Mouse (Mus musculus): ENCODE data around the gene Top3a.

The Top3a gene

GRCm38 (mm10) chr11:60711218-60711617, 65.9 kb downstream of the Top3a start:
- DNase-seq (ENCODE audit: low spot score) = no peak

DNA sequence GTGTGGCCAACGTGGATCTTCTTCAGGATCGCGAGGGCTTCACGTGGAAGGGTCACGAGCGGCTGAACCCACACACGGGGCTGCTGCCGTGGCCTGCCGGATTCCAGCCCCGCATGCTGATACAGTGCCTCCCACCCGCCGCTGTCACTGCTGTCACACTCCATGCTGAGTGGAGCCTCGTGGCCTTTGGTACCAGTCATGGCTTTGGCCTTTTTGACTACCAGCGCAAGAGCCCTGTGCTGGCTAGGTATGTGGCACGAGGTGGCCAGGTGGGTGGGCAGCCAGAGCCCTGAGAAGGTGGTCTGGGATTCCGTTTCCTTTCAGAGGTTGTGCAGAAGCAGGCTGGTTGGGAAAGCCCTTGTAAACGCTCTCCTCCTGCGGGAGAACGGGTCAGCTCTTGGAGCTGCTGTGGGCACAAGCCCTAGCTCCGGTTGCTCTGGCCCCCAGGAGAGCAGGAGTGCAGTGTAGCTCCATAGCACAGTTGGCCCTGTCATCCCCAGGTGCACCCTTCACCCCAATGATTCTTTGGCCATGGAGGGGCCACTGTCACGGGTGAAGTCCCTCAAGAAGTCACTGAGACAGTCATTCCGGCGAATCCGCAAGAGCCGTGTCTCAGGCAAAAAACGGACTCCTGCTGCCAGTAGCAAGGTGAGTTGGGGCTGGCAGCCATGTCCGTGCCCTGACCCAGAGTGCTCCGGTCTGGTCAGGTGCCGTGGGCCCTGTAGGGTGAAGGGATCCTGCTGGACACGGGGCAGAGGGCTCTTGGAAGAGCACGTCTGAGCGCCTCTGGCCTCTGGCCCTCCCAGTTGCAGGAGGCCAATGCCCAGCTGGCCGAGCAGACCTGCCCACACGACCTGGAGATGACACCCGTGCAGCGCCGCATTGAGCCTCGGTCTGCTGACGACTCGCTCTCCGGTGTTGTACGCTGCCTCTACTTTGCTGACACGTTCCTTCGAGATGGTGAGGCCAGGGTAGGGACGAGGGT, 67.4 kb downstream of the Top3a start:
- DNase-seq (ENCODE audit: low spot score) = no peak

DNA sequence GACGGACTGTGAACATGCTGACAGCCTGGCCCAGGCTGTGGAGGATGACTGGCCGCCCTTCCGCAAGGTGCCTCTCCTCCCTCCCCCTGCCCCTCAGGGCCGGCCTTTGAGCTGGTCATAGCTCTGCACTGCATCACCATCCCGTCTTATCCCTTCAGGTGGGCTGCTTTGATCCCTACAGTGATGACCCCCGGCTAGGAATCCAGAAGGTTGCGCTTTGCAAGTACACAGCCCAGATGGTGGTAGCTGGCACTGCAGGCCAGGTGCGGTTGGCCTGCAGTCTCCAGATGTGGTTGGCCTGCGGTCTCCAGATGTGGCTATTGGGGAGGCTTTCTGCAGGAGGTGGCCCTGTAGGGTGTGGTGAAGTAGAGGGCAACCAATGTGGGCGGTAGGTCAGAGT, 68.5 kb downstream of the Top3a start:
- DNase-seq (ENCODE audit: low spot score) = no peak

- DNase-seq (ENCODE audit: low spot score) = no peak
Measured at GRCm38 (mm10) chr11:60707672-60708071, 69.5 kb downstream of the Top3a start.

- no peak for DNase-seq (ENCODE audit: low spot score)
Measured at GRCm38 (mm10) chr11:60706696-60707480, 70.3 kb downstream of the Top3a start.

DNA sequence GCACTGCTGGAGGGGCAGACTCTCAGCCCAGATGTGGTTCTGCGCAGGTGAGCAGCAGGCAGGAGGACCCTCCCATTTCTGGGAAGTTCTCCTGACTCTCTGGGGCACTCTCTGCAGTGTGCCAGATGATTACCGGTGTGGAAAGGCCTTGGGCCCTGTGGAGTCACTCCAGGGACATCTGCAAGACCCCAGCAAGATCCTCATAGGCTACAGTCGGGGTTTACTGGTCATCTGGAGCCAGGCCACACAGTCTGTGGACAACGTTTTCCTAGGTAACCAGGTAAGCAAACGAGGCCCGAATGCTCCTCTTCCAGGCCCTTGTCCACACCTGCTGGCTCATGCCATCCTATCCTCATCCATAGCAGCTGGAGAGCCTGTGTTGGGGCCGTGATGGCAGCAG, 71.1 kb downstream of the Top3a start:
- no peak for DNase-seq (ENCODE audit: low spot score)

GRCm38 (mm10) chr11:60705255-60705654, 71.9 kb downstream of the Top3a start:
- DNase-seq (ENCODE audit: low spot score) = no peak

GRCm38 (mm10) chr11:60704023-60704880, 72.9 kb downstream of the Top3a start:
- DNase-seq (ENCODE audit: low spot score) = no peak

DNA sequence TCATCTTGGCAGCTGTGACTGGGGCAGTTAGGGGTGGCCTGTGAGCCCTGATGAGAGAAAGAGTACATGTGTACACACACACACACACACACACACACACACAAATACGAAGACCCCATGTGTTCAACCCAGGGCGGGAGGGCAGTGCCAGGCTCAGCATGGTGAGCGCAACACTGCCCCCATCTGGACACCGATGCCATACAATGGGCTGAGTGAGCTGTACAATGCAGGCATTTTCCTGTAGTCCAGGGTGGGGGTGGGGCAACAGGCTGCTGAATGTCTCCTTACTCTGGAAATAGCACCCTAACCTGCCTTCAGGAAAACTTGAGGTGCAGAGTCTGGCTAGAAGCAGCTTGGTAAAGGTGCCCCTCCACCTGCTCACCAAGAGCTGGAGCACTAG, 74.0 kb downstream of the Top3a start:
- no peak for DNase-seq (ENCODE audit: low spot score)

DNA sequence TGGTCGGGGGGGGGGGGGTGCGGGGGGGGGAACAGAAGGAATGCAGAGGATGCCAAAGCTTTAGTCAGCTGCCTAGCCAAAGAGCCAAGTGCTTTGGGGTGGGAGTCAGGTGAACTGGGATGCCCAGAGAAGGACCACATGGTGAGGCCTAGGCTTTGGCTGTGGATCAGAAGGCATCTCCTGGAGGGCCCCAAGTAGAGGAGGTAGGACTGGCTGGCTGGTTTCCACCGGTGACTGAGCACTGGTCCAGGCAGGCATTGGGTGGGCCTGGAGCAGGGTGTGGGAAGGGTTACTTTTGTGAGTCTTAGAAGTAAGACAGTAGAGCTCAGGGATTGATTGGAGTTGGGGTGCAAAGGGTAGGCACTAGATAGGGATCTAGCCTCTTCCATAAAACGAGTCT, 75.6 kb downstream of the Top3a start:
- no peak for DNase-seq (ENCODE audit: low spot score)

DNA sequence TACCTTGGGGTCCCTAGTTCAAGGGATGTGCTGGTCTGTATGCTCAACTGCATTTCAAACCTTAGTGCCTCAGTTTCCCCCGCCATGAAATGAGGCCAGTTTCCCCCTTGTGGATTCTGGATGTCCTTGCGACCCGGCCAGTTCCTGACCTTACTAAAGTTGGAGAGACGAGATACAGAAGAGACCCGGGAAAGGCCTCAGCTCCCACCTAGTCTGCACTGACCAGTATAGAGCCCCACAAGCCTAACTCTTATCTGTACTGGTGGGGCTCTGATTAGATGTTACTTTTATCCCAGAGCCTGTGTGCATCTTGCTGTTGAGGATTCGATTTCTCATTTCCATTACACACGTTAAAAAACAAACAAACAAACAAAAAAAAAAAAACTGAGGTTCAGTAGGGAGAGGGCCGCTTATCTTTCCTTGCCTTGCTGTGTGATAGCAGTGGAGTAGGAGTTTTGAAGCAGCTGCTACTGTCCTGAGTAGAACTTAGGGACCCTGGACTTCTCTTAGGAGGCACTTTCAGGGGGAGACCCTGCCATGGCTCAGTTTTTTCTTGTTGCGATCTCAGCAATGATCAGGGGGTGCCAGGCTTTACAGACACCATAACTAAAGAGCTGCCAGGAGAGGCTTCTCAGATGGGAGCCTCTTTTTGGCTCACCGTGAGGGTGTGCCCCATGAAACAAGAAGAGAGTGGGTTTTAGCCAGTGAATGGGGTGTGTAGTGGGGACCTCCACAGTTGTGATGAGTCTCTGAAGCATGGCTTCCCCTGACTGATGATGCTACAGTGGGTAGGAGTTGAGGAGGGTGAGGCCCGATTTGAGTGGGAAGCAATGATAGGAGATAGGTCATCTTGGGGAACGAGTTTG, 76.6 kb downstream of the Top3a start:
- no peak for DNase-seq (ENCODE audit: low spot score)

DNA sequence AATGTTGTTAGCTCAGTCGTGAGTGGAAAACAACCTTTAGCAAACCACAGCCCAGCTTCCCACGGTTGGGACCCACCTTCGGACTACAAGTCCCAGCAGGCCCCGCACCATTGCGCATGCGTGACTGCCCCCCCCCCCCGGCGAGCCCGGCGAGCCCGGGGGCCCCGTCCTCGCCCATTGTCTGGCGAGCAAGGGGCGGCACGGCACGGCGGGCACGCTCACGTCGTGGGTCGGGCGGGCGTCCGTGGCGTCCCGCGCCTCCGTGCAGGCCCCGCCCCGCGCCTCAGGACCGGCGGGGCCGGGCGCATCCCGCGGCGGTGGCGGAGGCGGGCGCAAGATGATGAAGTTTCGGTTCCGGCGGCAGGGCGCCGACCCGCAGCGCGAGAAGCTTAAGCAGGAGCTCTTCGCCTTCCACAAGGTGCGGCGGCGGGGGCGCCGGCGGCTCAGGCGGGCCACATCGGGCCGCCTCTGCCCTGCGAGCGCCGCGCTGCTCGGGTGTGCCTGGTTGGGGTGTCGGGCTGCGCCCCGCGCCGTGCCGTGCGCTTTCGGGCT, 77.6 kb downstream of the Top3a start, which contains the start of gene Llgl1:
Gene Llgl1, plus strand, starts transcription at position 200 of the 552 bp plus-strand sequence.
- DNase-seq (ENCODE audit: low spot score) = peak; percentile 95

GRCm38 (mm10) chr11:60698806-60699523, 78.2 kb downstream of the Top3a start:
- DNase-seq (ENCODE audit: low spot score) = peak; percentile 75

- DNase-seq (ENCODE audit: low spot score) = peak; percentile 3
Measured at GRCm38 (mm10) chr11:60697561-60697960, 79.6 kb downstream of the Top3a start.

- peak; percentile 0 for DNase-seq (ENCODE audit: low spot score)
Measured at GRCm38 (mm10) chr11:60696165-60696564, 81.0 kb downstream of the Top3a start.

Data from yolk sac, embryonic 10.5 days (tissue).